Mouse (Mus musculus): ENCODE measurements around the gene Usp37. TPM values are rescaled to one million over a fixed set of nuclear protein-coding genes. Genes with fewer than 3 reads are reported as not detected.

The Usp37 gene
- total and polyA plus RNA-seq, 2 experiments from 2014 or later, result 8.3 to 9.0 TPM

GRCm38 (mm10) chr1:74569739-74570719 is 25.9 kb upstream of the Usp37 start:
- peaks cover 95% of the 10 kb centered on the region for H3K36me3 ChIP-seq (replicated peaks; ENCODE audit: control insufficient read depth, insufficient read depth, low read length)
- peak; percentile 24; the same call in 1 of the 2 replicates for ATAC-seq (ENCODE audit: insufficient read depth, low read depth)

GRCm38 (mm10) chr1:74565834-74566233 is 21.8 kb upstream of the Usp37 start:
- Histone ChIP-seq H3K9ac (replicated peaks; ENCODE audit: low read depth, low read length) (no peak overlapping the region), H3K4me2 (ENCODE audit: low read depth, low read length) (no peak overlapping the region), H3K4me3 (ENCODE audit: low read depth, low read length) (no peak overlapping the region), H3K27ac (ENCODE audit: low read depth) (no peak overlapping the region), H3K4me1 (ENCODE audit: control insufficient read depth, insufficient read depth) (no peaks in the 10 kb centered on the region), H3K36me3 (replicated peaks; ENCODE audit: control insufficient read depth, insufficient read depth, low read length) (peaks cover 62% of the 10 kb centered on the region), H3K27me3 (ENCODE audit: control insufficient read depth, insufficient read depth, low read length) (no peaks in the 10 kb centered on the region), H3K9me3 (replicated peaks; ENCODE audit: control insufficient read depth, low read length) (no peaks in the 10 kb centered on the region)
- no peak for DNase-seq (ENCODE audit: low spot score)
- no peak for ATAC-seq (ENCODE audit: insufficient read depth, low read depth)
- no peak for TF ChIP-seq CTCF (IDR thresholded peaks at IDR 0.05; ENCODE audit: low read depth)
- WGBS, result 94% methylated on average over 6 of the region's 6 CpGs

More at GRCm38 (mm10) chr1:74569739-74570719, 25.9 kb upstream of the Usp37 start:
- H3K27me3 ChIP-seq (ENCODE audit: control insufficient read depth, insufficient read depth, low read length), result no peaks in the 10 kb centered on the region
- no peaks in the 10 kb centered on the region for H3K9me3 ChIP-seq (replicated peaks; ENCODE audit: control insufficient read depth, low read length)
- TF ChIP-seq CTCF (IDR thresholded peaks at IDR 0.05; ENCODE audit: low read depth), result no peak
- no peak for TF ChIP-seq EP300 (IDR thresholded peaks at IDR 0.05; ENCODE audit: low read depth)
- H3K4me1 ChIP-seq (ENCODE audit: control insufficient read depth, insufficient read depth), result no peaks in the 10 kb centered on the region
- H3K4me3 ChIP-seq (ENCODE audit: low read depth, low read length), result no peak overlapping the region
- no peak overlapping the region for H3K9ac ChIP-seq (replicated peaks; ENCODE audit: low read depth, low read length)
- H3K27ac ChIP-seq (ENCODE audit: low read depth), result no peak overlapping the region
- no peak for DNase-seq (ENCODE audit: low spot score)
- WGBS, result 78% methylated on average over 29 of the region's 29 CpGs
- no peak overlapping the region for H3K4me2 ChIP-seq (ENCODE audit: low read depth, low read length)

- no peaks in the 10 kb centered on the region for H3K9me3 ChIP-seq (replicated peaks; ENCODE audit: control insufficient read depth, low read length)
- TF ChIP-seq CTCF (IDR thresholded peaks at IDR 0.05; ENCODE audit: low read depth), result no peak
- no peak for TF ChIP-seq EP300 (IDR thresholded peaks at IDR 0.05; ENCODE audit: low read depth)
- no peaks in the 10 kb centered on the region for H3K36me3 ChIP-seq (replicated peaks; ENCODE audit: control insufficient read depth, insufficient read depth, low read length)
- ATAC-seq (ENCODE audit: insufficient read depth, low read depth) (no peak), DNase-seq (ENCODE audit: low spot score) (no peak)
- no peak overlapping the region for H3K4me3 ChIP-seq (ENCODE audit: low read depth, low read length)
- no peak overlapping the region for H3K27ac ChIP-seq (ENCODE audit: low read depth)
- WGBS, result 77% methylated on average over 5 of the region's 5 CpGs
- no peak overlapping the region for H3K9ac ChIP-seq (replicated peaks; ENCODE audit: low read depth, low read length)
- no peak overlapping the region for H3K4me2 ChIP-seq (ENCODE audit: low read depth, low read length)
- no peaks in the 10 kb centered on the region for H3K4me1 ChIP-seq (ENCODE audit: control insufficient read depth, insufficient read depth)
- H3K27me3 ChIP-seq (ENCODE audit: control insufficient read depth, insufficient read depth, low read length), result no peaks in the 10 kb centered on the region
These were observed 15.0 kb upstream of the Usp37 start for GRCm38 (mm10) chr1:74559061-74559460.

GRCm38 (mm10) chr1:74542451-74542961 is 1.6 kb downstream of the Usp37 start, which contains the start of gene Plcd4:
Plcd4 (plus strand) TSS chr1:74542888.
- no peak within 1 kb of the TSS for H3K4me3 ChIP-seq (ENCODE audit: low read depth, low read length)
- no peak for TF ChIP-seq CTCF (IDR thresholded peaks at IDR 0.05; ENCODE audit: low read depth)
- TF ChIP-seq EP300 (IDR thresholded peaks at IDR 0.05; ENCODE audit: low read depth), result no peak
- H3K4me1 ChIP-seq (ENCODE audit: control insufficient read depth, insufficient read depth), result peaks cover 4% of the 10 kb centered on the region; the same call in 1 of the 2 replicates
- H3K4me2 ChIP-seq (ENCODE audit: low read depth, low read length), result no peak within 1 kb of the TSS
- H3K27me3 ChIP-seq (ENCODE audit: control insufficient read depth, insufficient read depth, low read length), result 0 out of 2 replicates have a peak, but pooled peaks cover 6% of the 10 kb centered on the region
- H3K36me3 ChIP-seq (replicated peaks; ENCODE audit: control insufficient read depth, insufficient read depth, low read length), result no peaks in the 10 kb centered on the region
- H3K27ac ChIP-seq (ENCODE audit: low read depth), result no peak within 1 kb of the TSS
- 14% methylated on average over 6 of the region's 6 CpGs for WGBS
- no peak for DNase-seq (ENCODE audit: low spot score)
- no peak for ATAC-seq (ENCODE audit: insufficient read depth, low read depth)
- H3K9me3 ChIP-seq (replicated peaks; ENCODE audit: control insufficient read depth, low read length), result no peaks in the 10 kb centered on the region
- 0 out of 2 replicates have a peak within 1 kb of the TSS, but pooled peaks have one; percentile 10 for H3K9ac ChIP-seq (replicated peaks; ENCODE audit: low read depth, low read length)

- TF ChIP-seq CTCF (IDR thresholded peaks at IDR 0.05; ENCODE audit: low read depth), result no peak
- no peak for TF ChIP-seq EP300 (IDR thresholded peaks at IDR 0.05; ENCODE audit: low read depth)
- Histone ChIP-seq H3K27ac (ENCODE audit: low read depth) (no peak overlapping the region), H3K4me3 (ENCODE audit: low read depth, low read length) (no peak overlapping the region), H3K4me1 (ENCODE audit: control insufficient read depth, insufficient read depth) (peaks cover 4% of the 10 kb centered on the region; the same call in 1 of the 2 replicates), H3K4me2 (ENCODE audit: low read depth, low read length) (no peak overlapping the region), H3K36me3 (replicated peaks; ENCODE audit: control insufficient read depth, insufficient read depth, low read length) (no peaks in the 10 kb centered on the region), H3K9me3 (replicated peaks; ENCODE audit: control insufficient read depth, low read length) (no peaks in the 10 kb centered on the region), H3K27me3 (ENCODE audit: control insufficient read depth, insufficient read depth, low read length) (0 out of 2 replicates have a peak, but pooled peaks cover 6% of the 10 kb centered on the region), H3K9ac (replicated peaks; ENCODE audit: low read depth, low read length) (no peak overlapping the region)
- ATAC-seq (ENCODE audit: insufficient read depth, low read depth) (no peak), DNase-seq (ENCODE audit: low spot score) (no peak)
These were observed 5.4 kb downstream of the Usp37 start for GRCm38 (mm10) chr1:74538650-74539049.
